Mouse (Mus musculus): ENCODE results near the gene Gm21903. TPM values are rescaled to one million over a fixed set of nuclear protein-coding genes. Genes with fewer than 3 reads are reported as not detected.

Gene Gm21903
- polyA plus RNA-seq (2017; shearing (Covaris generic)) = not detected

DNA sequence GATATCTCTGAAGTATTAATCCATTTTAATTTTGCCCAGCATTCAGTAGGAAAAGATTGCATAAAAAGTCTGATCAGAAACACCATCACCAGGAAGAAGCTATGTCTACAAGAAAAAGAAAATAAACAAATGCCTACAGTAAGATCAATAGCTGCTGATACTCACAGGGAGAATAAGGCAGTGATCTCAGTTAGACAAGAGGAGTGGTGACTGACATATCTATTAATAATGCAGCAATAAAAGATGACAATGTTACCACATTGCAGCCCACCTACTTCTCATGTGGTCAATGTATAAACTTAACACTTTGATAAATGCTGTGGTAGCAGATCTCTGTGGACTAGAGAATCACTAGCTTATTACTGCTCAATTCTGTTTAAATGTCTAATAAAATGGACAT is at the start of gene Gm21903:
Gene Gm21903, minus strand, starts transcription at position 101 of the 400 bp plus-strand sequence.

DNA sequence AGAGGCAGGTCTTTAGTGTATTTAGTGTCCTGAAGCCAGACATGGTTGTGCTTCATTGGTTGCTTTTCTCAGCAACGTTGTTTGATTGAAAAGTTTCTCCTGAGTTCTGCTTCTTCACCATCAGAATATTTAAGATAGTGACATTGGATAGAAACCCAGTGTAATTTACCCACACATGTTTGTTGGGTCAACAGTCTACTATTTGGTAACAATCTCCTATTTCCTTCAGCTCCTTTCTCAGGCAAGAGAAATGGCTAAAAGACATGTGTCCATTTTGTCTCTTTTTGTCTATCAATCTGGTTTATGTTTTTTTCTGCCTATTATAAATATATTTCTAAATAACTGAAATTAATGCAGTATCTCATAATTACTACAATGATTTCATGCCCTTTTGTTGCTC is 33.8 kb upstream of the Gm21903 start, which contains the start of gene Esp23:
Gene Esp23, minus strand, starts transcription at position 101 of the 400 bp plus-strand sequence.

DNA sequence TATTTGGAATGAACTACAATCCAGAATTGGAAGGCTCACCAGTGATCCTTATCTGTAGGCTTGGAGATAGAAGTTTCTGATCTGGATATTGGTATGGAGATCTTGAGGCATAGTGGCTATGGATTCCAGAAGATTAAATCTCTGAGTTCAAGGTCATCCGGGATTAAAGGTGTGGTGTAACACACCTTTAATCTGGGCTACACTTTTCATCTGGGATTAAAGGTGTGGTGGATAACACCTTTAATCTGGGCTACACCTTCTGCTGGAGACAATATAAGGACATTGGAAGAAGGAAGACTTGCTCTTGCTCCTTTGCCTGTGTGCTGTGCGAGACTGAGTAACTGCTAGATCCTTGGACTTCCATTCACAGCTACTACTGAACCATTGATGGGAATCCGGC is 6.7 kb downstream of the Gm21903 start, which contains the start of gene Esp24:
Gene Esp24, plus strand, starts transcription at position 301 of the 400 bp plus-strand sequence.

Other genes with a start within 250 kb of the Gm21903 start
- not detected for gene Esp24, start 6.6 kb downstream of the Gm21903 start, polyA plus RNA-seq (2017; shearing (Covaris generic))
- gene Esp23, start 33.7 kb upstream of the Gm21903 start, polyA plus RNA-seq (2017; shearing (Covaris generic)) = not detected
- gene Esp22, start 52.0 kb upstream of the Gm21903 start, polyA plus RNA-seq (2017; shearing (Covaris generic)) = not detected

Data from effector memory CD4-positive, alpha-beta T cell, adult 5 months (primary cell).